Mouse (Mus musculus): ENCODE data around the gene Chrm3. TPM values are rescaled to one million over a fixed set of nuclear protein-coding genes. Genes with fewer than 3 reads are reported as not detected.

The Chrm3 gene
- total RNA-seq, 2 experiments from 2014 or later: 0.20 to 0.74 TPM

DNA sequence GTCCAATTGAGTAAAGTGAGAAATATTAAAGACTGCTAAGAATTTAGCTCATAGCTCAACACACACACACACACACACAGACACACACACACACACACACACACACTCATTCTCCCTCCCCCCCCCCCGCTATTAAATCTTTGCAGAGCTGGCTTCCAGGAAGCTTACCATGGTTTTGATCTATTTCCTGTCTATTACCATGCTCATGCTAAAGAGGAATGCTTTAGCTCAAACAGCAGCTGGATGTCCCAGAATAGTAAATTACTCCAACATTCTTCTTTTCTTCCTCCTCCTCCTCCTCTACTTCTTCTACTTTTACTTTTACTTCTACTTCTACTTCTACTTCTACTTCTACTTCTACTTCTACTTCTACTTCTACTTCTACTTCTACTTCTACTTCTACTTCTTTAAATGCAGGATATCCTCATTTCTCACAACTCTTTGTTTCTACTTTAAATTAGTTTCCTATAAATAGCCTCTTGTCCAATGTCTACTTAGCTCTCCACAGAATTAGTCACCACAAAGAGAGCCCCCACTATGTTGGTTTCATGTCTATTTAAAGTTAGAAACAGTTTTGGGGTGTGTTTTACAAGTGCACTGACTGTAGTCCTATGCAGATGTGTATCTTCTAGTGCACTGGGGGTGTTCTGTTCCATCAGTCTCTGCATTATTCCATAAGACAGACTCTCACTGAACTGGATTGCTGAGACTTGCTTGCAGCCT, 150.0 kb downstream of the Chrm3 start:
- Histone ChIP-seq H3K27ac (no peak overlapping the region), H3K4me3 (no peak overlapping the region)
- no peak for TF ChIP-seq CTCF (IDR thresholded peaks at IDR 0.05)
- intact Hi-C loops (cut with DNase I): no loop called here
- DNase-seq: no peak

DNA sequence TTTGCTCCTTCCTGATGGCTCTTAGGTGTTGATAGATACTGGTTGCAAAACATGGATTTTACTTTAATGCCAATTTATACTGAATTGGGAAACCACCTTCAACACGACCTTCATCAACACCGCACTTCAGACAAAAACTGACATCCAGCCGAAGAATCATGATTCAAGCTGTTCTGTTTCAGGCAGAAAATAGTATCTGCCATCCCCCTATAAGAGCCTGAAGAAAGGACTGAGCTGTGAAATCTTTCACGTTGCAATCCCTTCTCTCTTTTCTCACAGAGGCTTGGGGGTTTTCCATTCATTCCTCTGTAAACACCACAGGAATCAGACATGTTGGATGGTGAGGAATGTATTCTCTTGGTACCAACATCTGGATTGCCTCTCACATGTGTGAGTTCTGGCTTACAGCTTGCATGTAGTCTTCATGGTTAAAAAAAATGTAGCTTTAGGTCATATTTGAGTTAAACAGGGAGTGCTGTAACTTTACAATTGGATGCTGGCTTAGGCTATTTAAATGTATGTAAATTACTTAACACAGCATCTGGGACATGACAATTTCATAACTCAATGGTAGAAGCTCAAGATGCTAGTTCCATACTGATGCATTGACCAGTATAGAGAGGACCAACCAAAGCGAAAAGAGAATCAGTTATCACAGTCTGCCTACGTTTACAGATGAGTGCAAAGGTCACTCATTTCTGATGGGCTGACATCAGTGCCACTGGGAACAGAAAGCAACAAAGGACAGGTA, 161.3 kb downstream of the Chrm3 start:
- no peak overlapping the region for H3K27ac ChIP-seq
- no peak overlapping the region for H3K4me3 ChIP-seq
- intact Hi-C loops (cut with DNase I): no loop called here
- no peak for DNase-seq
- TF ChIP-seq CTCF (IDR thresholded peaks at IDR 0.05): no peak

DNA sequence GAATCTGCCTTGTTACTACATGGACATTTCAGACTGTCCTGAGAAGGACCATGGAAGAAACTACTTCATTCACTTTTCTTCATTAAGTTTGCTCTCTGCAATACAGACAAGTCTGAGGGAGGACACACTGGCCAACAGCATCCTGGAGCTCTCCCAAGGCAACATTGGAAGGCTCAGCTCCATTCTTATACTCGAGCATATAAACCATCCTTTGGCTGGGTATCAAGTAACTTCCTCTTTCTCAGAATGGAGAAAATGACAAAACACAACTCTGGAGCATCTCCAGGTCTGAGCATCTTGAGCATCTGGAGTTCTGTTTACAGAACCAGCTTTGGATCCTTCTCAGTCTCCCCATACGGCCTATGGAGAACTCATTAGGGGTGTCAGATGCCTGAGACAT, 170.8 kb downstream of the Chrm3 start:
- no peak for DNase-seq
- intact Hi-C loops (cut with DNase I): no loop called here
- no peak overlapping the region for H3K4me3 ChIP-seq
- TF ChIP-seq CTCF (IDR thresholded peaks at IDR 0.05): no peak
- no peak overlapping the region for H3K27ac ChIP-seq

DNA sequence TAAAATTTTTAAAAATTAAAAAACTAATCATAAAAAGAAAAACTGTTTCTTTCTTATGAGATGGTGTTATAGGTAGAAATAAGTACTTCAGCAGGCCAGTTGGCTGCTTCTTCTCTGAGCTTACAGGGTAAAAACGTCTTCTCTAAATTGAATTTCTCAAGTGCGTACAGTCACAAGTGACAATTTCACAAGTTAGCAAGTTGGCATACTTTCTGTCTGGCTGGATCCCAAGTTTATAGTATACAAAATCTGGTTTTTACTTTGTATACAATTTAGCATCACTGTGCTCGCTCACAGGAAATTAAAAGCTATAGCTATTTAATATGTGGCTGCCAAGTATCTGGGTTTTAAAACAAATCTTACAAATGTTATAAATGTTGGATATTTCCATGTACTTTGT, 172.7 kb downstream of the Chrm3 start:
- no peak overlapping the region for H3K4me3 ChIP-seq
- DNase-seq: no peak
- intact Hi-C loops (cut with DNase I): no loop called here
- H3K27ac ChIP-seq: no peak overlapping the region
- no peak for TF ChIP-seq CTCF (IDR thresholded peaks at IDR 0.05)

DNA sequence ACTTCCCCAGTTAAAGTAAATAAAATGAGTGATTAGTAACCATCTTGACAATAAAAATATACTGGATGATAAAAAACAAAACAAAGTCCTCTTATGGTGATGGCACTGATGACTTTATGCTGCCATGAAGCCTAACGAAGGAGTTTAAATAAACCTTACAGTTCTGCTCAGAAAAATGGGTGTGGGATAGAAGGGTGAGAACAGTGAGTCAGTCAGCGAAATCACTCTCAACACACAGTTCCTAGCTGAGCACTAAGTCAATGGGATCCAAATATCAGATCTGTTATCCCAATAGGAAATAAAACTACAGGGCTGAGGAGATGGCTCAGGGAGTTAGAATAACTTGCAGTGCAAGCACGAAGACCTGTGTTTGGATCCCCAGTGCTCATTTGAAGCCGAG, 176.8 kb downstream of the Chrm3 start:
- no peak for TF ChIP-seq CTCF (IDR thresholded peaks at IDR 0.05)
- intact Hi-C loops (cut with DNase I): no loop called here
- Histone ChIP-seq H3K4me3 (no peak overlapping the region), H3K27ac (no peak overlapping the region)
- DNase-seq: no peak

DNA sequence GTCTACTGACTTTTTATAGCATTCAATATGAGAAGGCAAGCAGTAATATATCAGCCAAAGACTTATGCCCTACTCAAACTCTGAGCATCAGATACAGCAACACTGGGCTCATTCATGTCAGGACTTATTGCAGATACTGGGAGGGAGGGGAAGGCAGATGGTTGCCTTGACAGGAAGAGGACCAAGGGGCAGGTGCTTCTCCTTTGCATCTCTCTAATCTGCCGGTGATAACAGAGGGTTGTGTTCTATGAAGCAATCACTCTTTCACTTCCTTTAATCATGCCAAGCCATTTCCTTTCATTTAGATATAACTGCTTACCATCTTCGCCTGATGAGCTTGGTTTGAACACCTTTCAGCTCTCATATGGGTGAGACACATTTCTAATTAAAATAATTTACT, 177.9 kb downstream of the Chrm3 start:
- Histone ChIP-seq H3K4me3 (no peak overlapping the region), H3K27ac (no peak overlapping the region)
- DNase-seq: no peak
- intact Hi-C loops (cut with DNase I): no loop called here
- TF ChIP-seq CTCF (IDR thresholded peaks at IDR 0.05): no peak

DNA sequence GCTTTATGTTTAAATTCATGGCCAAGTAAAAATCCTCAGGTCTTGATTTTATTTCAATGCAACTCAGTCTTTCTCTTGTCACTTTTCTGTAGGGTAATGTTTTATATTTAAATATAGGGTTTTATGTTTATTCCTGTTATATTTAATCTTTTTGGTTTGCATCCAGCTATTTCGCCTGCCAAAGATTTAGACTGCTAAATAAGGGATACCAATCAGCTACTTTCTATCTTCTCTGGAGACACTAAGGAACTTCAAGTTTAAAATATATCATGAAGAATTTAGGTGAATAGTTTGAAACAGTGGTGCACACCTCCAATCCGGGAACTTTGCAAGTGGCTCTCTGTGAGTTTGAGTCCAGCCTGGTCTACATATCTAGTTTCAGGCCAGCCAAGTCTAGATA, 190.1 kb downstream of the Chrm3 start:
- no peak overlapping the region for H3K27ac ChIP-seq
- no peak for TF ChIP-seq CTCF (IDR thresholded peaks at IDR 0.05)
- intact Hi-C loops (cut with DNase I): no loop called here
- H3K4me3 ChIP-seq: no peak overlapping the region
- DNase-seq: no peak

DNA sequence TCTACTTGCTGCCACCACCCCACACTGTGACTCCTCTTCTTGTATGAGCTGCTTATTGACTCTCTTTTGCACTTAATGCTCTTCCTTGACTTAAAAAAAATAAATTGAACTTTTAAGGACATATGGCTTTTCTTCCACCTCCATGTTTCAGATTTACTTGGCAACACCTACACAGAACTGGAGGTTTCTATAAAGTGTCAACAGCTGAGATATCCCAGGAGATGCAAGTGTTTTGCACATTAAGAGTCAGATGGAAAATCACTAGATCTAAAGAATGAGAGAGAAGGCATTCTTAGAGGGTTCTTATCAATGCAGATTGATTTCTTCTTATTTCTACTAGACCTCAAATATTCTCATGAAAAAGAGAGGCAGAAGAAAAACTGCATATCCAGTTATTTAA, 197.3 kb downstream of the Chrm3 start:
- Histone ChIP-seq H3K27ac (no peak overlapping the region), H3K4me3 (no peak overlapping the region)
- no peak for DNase-seq
- intact Hi-C loops (cut with DNase I): no loop called here
- no peak for TF ChIP-seq CTCF (IDR thresholded peaks at IDR 0.05)

DNA sequence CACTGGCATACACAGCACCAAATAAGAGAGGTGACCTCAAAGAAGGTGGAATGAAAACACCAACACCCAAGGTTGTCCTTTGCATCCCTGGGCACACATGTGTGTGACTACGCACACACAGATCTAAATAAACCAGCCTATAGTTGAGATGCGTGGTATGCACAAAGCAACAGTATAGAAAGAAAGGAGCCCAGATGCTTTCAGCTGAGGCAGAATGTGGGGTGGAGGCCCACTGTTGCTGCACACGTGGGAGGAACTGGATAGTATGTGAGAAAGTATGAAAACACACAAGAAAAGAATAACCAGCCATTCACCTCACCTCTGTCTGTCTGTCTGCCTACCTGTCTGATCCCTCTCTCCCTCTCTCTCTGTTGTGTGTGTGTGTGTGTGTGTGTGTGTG, 203.2 kb downstream of the Chrm3 start:
- TF ChIP-seq CTCF (IDR thresholded peaks at IDR 0.05): no peak
- intact Hi-C loops (cut with DNase I): no loop called here
- H3K4me3 ChIP-seq: no peak overlapping the region
- H3K27ac ChIP-seq: no peak overlapping the region
- DNase-seq: no peak

DNA sequence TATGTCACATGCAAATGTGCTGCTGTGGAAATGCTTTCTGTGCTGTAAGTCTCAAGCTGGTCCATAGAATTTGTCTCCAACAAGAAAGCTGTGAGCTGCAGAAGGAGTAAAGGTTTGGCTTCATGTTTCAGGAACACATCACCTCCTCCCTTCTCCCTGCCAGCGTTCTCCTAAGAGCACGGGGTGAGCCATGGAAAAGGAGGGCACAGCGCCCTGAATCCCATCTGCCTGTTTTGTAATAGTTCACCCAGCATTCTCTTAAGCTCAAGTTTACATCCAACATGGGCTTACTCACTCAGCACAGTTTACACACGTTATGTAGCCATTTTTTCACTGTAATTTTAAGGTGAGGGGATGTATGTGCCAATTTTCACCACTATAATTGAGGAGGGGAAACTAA, 220.1 kb downstream of the Chrm3 start:
- Histone ChIP-seq H3K27ac (no peak overlapping the region), H3K4me3 (no peak overlapping the region)
- TF ChIP-seq CTCF (IDR thresholded peaks at IDR 0.05): no peak
- DNase-seq: no peak
- intact Hi-C loops (cut with DNase I): no loop called here

DNA sequence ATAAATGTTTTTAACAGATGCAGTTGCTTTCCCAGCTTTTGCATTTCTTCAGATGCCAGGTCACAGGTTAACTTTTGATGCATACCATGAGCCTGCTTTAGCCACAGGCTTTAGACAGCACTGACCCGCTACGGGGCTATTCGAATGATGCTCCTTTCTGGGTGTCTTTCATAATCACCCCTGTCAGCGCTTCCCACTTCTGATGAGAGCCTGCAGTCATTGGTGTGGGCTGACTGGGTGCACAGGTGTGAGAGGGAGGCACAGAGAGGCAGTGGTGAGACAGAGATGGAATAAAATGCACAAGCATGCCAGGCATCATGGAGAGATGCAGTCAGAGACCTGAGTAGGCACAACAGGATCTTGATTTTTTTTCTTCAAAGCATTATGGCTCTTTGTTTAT, 221.8 kb downstream of the Chrm3 start:
- TF ChIP-seq CTCF (IDR thresholded peaks at IDR 0.05): no peak
- Histone ChIP-seq H3K4me3 (no peak overlapping the region), H3K27ac (no peak overlapping the region)
- no peak for DNase-seq
- intact Hi-C loops (cut with DNase I): no loop called here

DNA sequence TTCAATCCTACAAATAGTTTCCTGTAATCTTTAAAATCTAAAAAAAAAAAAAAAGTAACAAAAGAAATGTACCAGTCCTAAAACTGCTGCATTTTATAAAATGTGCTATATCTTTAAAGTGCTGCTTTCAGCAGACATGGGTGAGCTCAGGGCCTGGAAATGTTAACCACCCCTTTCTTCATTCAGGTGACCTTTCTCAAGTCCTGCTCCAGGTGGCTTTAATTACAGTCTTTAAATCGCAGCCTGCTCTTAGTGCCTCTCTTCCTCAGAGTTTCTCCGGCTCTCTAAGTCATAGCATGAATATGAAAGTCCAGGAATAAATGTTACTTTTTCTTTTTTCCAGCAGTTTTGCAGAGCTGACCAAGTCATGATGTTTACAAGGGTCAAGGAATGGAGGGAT, 229.6 kb downstream of the Chrm3 start:
- no peak for DNase-seq
- Histone ChIP-seq H3K27ac (no peak overlapping the region), H3K4me3 (no peak overlapping the region)
- TF ChIP-seq CTCF (IDR thresholded peaks at IDR 0.05): no peak
- intact Hi-C loops (cut with DNase I): no loop called here

DNA sequence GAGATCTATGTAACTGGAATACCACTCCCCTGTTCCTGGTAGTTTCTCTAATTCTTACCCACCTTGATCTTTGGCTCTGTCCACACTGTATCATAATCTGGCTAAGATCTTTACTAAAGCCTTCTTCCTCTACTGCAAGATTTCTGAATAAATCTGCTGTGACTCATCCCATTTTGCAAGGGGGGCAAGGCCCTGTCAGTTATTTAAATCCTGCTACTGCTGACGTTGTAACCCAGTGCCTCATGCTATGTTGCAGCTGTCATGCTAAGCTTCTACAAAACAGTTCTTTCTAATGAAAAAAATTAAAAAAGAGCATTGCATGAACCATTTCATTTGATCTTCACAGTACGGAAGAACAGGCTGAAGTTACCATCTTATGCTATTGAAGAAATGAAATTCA, 248.4 kb downstream of the Chrm3 start:
- intact Hi-C loops (cut with DNase I): no loop called here
- no peak for TF ChIP-seq CTCF (IDR thresholded peaks at IDR 0.05)
- no peak overlapping the region for H3K27ac ChIP-seq
- no peak overlapping the region for H3K4me3 ChIP-seq
- no peak for DNase-seq

DNA sequence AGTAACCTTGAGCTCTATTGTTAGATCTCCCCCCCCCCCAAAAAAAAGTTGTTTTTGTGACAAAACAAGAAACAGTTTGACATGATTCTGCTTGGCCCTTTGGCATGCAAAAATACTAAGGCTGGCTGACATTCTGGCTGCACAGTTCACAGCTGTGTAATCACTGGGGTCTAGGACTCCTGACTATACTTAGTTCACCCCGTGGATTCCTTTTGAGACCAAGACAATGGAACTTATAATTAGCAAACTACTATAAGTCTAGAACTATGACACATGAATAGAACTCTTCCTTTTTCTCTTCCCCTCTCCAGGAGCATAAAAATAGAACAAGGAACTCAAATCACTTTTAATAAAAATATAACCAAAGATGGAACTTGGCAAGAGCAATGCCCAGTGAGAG, 251.1 kb downstream of the Chrm3 start:
- Histone ChIP-seq H3K4me3 (no peak overlapping the region), H3K27ac (no peak overlapping the region)
- TF ChIP-seq CTCF (IDR thresholded peaks at IDR 0.05): no peak
- intact Hi-C loops (cut with DNase I): no loop called here
- no peak for DNase-seq
